Mouse (Mus musculus) neural tube, embryonic 15.5 days (tissue): ENCODE measurements around the gene Herc1. TPM values are rescaled to one million over a fixed set of nuclear protein-coding genes. Genes with fewer than 3 reads are reported as not detected.

Source experiments
- ATAC-seq: fragments of 200-750 bp; cut with Nextera tagmentation; 2 replicates; pipeline ENCODE4 v1.8.0; 2017; ENCODE audit warnings: mild to moderate bottlenecking, moderate TSS enrichment, moderate library complexity; ENCODE audit not compliant: low FRiP score
- H3K27ac ChIP-seq: fragments of 300-500 bp; sonication (generic); replicated peaks from 2 replicates; pipeline ENCODE4 v1.5.1; 2015; ENCODE audit warnings: mild to moderate bottlenecking, inconsistent platforms
- H3K27me3 ChIP-seq: fragments of 300-500 bp; sonication (generic); replicated peaks from 2 replicates; pipeline ENCODE4 v1.6.1; 2015; ENCODE audit warnings: inconsistent platforms
- H3K36me3 ChIP-seq: fragments of 300-500 bp; sonication (generic); 2 replicates; pipeline ENCODE4 v1.6.1; 2015; ENCODE audit warnings: inconsistent platforms
- H3K4me1 ChIP-seq: fragments of 300-500 bp; sonication (generic); 2 replicates; pipeline ENCODE4 v1.6.1; 2015; ENCODE audit warnings: inconsistent platforms
- H3K4me2 ChIP-seq: fragments of 300-500 bp; sonication (generic); 2 replicates; pipeline ENCODE4 v1.6.1; 2015; ENCODE audit warnings: inconsistent platforms, mild to moderate bottlenecking, moderate library complexity
- H3K4me3 ChIP-seq: fragments of 300-500 bp; sonication (generic); replicated peaks from 2 replicates; pipeline ENCODE4 v1.5.1; 2015; ENCODE audit warnings: mild to moderate bottlenecking, inconsistent platforms
- H3K9ac ChIP-seq: fragments of 300-500 bp; sonication (generic); replicated peaks from 2 replicates; pipeline ENCODE4 v1.6.1; 2015; ENCODE audit warnings: mild to moderate bottlenecking, inconsistent platforms
- H3K9me3 ChIP-seq: fragments of 300-500 bp; sonication (generic); replicated peaks from 2 replicates; pipeline ENCODE4 v1.6.1; 2016; ENCODE audit warnings: inconsistent platforms
- WGBS: fragments of 180-500 bp; shearing (Covaris S2); methylation state at CpG from one replicate; pipeline ENCODE4 v1.1.7; 2015; ENCODE audit warnings: mixed read lengths; 5-methylcytosine and 5-hydroxymethylcytosine counted together
- polyA plus RNA-seq: library from polyadenylated mRNA; unstranded; fragments of >200 nt; fragmentation: Nextera tagmentation; extraction: Ambion mirVana; gene quantifications from 2 replicates; pipeline ENCODE4 v1.2.1, GENCODE M21; 2015

Herc1 gene
- polyA plus RNA-seq, 1 experiment from 2014 or later, result 42.0 TPM

DNA sequence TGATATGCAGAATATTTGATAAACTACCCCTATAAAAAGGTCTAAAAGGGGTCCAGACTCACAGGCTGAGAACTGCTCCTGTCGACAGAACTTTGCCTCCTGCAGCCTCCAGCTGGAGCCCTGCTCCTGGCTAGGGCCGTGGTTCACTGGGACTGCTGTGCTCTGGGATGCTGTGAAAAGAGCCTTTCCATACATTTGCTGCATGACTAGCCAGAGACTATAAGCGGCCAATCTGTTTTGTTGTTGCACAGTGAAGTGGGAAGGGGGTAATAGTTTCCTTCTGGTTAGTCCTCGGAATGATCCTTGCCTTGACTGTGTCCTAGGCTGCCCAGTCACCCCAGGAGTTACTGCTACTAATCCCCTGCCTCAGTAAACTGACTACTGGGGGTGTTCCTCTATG lies 155.8 kb downstream of the Herc1 start:
- H3K36me3 ChIP-seq, result peaks cover 77% of the 10 kb centered on the region

DNA sequence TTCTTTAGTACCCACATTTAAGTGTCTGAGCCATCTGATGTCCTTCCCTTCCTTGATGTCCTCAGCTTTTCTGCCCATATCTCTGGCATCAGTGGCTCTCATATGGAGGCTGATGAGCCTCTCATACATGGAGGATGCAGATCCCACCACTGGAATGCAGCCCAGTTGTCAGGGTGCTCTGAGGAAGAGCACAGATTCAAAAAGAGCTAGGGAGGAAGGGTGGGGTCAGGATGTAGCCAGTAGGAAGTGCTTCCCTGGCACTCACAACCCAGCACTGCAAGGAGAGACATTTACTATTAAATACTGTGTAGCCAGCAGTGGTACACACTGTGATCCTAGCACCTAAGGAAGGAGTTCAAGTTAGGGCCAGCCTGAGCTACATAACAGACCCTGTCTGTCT lies 156.2 kb downstream of the Herc1 start:
- peaks cover 12% of the 10 kb centered on the region for H3K4me1 ChIP-seq
- H3K27me3 ChIP-seq, result no peaks in the 10 kb centered on the region
- peaks cover 73% of the 10 kb centered on the region for H3K36me3 ChIP-seq
- no peak overlapping the region for H3K4me3 ChIP-seq
- peak overlapping the region; percentile 14; the same call in 1 of the 2 replicates for H3K27ac ChIP-seq
- H3K9me3 ChIP-seq, result no peaks in the 10 kb centered on the region
- no peak overlapping the region for H3K9ac ChIP-seq
- ATAC-seq, result no peak
- H3K4me2 ChIP-seq, result no peak overlapping the region

More for the DNA sequence above, 155.8 kb downstream of the Herc1 start:
- Histone ChIP-seq H3K9ac (no peak overlapping the region), H3K27ac (peak overlapping the region; percentile 14; the same call in 1 of the 2 replicates), H3K4me2 (no peak overlapping the region), H3K27me3 (no peaks in the 10 kb centered on the region), H3K9me3 (no peaks in the 10 kb centered on the region), H3K4me1 (peaks cover 10% of the 10 kb centered on the region), H3K4me3 (no peak overlapping the region)
- 14% methylated on average over 4 of the region's 4 CpGs for WGBS
- ATAC-seq, result 0 out of 2 replicates have a peak, but pooled peaks have one; percentile 19

DNA sequence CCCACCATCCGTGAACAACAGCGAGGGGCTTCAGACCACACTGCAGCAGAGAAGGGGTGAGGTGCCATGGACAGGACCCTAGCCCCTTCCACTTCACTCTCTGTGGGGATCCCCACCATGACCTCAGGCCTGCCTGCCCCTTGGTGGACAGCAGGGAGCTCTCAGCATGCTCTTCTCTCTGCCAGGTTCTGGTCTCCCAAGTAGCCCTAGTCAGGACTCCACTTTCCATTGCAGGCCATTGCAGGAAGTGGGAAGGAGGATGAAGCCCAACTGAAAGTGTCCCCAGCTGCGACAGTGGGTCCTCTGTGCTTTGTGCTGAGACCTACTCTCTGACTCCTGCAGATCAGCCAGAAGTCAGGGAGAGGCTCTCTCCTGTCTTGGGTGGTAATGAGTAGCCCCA lies 157.4 kb downstream of the Herc1 start:
- Histone ChIP-seq H3K27ac (no peak overlapping the region), H3K27me3 (no peaks in the 10 kb centered on the region), H3K36me3 (peaks cover 61% of the 10 kb centered on the region), H3K4me1 (peaks cover 19% of the 10 kb centered on the region), H3K4me2 (no peak overlapping the region), H3K4me3 (no peak overlapping the region), H3K9ac (no peak overlapping the region), H3K9me3 (no peaks in the 10 kb centered on the region)
- 97% methylated on average over 3 of the region's 3 CpGs for WGBS
- ATAC-seq, result no peak

- ATAC-seq, result no peak
- no peak overlapping the region for H3K4me2 ChIP-seq
- no peaks in the 10 kb centered on the region for H3K27me3 ChIP-seq
- H3K36me3 ChIP-seq, result peaks cover 56% of the 10 kb centered on the region
- H3K4me1 ChIP-seq, result peaks cover 27% of the 10 kb centered on the region
- no peak overlapping the region for H3K4me3 ChIP-seq
- WGBS, result 77% methylated on average over 4 of the region's 4 CpGs
- H3K9me3 ChIP-seq, result no peaks in the 10 kb centered on the region
- 0 out of 2 replicates have a peak overlapping the region, but pooled peaks have one; percentile 3 for H3K9ac ChIP-seq
- no peak overlapping the region for H3K27ac ChIP-seq
These were observed 158.7 kb downstream of the Herc1 start for GRCm38 (mm10) chr9:66508890-66509399.

GRCm38 (mm10) chr9:66510351-66510841 lies 160.1 kb downstream of the Herc1 start:
- Histone ChIP-seq H3K4me1 (peaks cover 31% of the 10 kb centered on the region), H3K9ac (0 out of 2 replicates have a peak overlapping the region, but pooled peaks have one; percentile 24), H3K4me2 (peak overlapping the region; percentile 97), H3K27me3 (no peaks in the 10 kb centered on the region), H3K9me3 (no peaks in the 10 kb centered on the region), H3K36me3 (peaks cover 43% of the 10 kb centered on the region), H3K4me3 (peak overlapping the region; percentile 70; the same call in 1 of the 2 replicates), H3K27ac (peak overlapping the region; percentile 98)
- WGBS, result 55% methylated on average over 7 of the region's 7 CpGs
- ATAC-seq, result no peak

DNA sequence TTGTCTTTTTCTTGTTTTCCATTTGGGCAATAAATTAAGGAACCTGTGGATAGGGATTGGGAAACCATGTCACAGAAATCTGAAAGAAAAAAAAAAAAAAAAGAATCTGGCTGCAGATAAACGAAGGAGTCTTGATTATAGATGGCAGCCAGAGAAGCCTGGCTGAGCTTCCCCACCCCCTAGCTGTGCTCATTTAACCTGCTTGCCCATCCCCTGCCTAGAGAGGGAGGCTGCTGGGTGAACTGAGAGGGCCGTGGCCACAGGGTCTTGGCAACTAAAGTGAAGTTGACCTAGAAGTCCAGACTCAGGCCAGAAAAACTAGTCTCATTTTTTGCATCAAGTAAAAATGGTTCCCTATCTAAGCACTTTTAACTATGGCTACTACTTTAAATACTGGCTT lies 160.7 kb downstream of the Herc1 start:
- Histone ChIP-seq H3K9ac (peak overlapping the region; percentile 56), H3K36me3 (peaks cover 42% of the 10 kb centered on the region), H3K4me2 (peak overlapping the region; percentile 97), H3K4me1 (peaks cover 31% of the 10 kb centered on the region), H3K4me3 (peak overlapping the region; percentile 70), H3K27me3 (no peaks in the 10 kb centered on the region), H3K27ac (peak overlapping the region; percentile 98), H3K9me3 (no peaks in the 10 kb centered on the region)
- no peak for ATAC-seq
- 0% methylated on average over 2 of the region's 2 CpGs for WGBS

DNA sequence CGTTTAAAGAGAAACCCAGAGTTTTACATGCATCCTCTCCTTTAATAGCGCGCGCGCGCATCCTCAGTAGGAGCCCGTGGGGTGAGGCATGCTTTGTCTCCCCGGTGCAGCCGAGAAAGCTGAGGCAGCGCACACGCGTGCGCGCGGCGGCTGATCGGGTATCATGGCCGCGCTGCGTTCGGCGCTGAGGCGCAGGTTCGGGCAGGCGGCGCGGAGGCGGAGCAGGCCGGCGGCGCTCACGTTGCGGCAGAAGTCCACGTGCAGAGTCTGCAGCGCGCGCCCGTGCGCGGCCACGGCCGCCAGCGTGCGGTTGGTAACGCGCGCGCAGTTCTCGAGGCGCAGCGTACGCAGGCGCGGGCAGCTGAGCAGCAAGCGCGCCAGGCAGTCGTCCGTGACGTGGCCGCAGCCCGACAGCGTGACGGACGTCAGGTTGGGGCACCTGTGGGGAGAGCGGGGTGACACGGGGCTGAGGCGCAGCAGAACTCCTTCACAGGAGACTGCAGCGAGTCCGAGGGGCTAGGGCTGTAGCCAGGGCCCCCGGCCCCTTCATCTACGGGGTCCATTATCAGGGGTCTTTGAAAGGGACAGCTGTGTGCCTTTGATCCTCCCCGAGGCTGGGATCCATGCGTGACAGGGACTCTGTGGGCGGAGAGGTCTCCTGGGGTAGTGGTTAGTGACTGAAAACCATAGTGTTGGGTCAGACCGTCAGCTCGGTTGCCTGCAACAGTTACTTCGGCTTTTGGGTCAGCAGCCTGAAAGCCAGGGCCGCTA lies 161.5 kb downstream of the Herc1 start:
- Histone ChIP-seq H3K4me1 (peaks cover 31% of the 10 kb centered on the region), H3K36me3 (peaks cover 44% of the 10 kb centered on the region), H3K9me3 (no peaks in the 10 kb centered on the region), H3K27ac (peak overlapping the region; percentile 98), H3K9ac (peak overlapping the region; percentile 93), H3K4me2 (peak overlapping the region; percentile 97), H3K27me3 (no peaks in the 10 kb centered on the region), H3K4me3 (peak overlapping the region; percentile 70)
- WGBS, result under 1% methylated on average over 77 of the region's 78 CpGs
- peak; percentile 92 for ATAC-seq

- peak overlapping the region; percentile 93 for H3K9ac ChIP-seq
- H3K4me2 ChIP-seq, result peak overlapping the region; percentile 97
- peak; percentile 90 for ATAC-seq
- peak overlapping the region; percentile 98 for H3K27ac ChIP-seq
- no peaks in the 10 kb centered on the region for H3K27me3 ChIP-seq
- peaks cover 45% of the 10 kb centered on the region for H3K36me3 ChIP-seq
- H3K9me3 ChIP-seq, result no peaks in the 10 kb centered on the region
- H3K4me3 ChIP-seq, result peak overlapping the region; percentile 70
- WGBS, result under 1% methylated on average over 8 of the region's 8 CpGs
- peaks cover 31% of the 10 kb centered on the region for H3K4me1 ChIP-seq
These were observed 162.1 kb downstream of the Herc1 start for GRCm38 (mm10) chr9:66512351-66512671.

DNA sequence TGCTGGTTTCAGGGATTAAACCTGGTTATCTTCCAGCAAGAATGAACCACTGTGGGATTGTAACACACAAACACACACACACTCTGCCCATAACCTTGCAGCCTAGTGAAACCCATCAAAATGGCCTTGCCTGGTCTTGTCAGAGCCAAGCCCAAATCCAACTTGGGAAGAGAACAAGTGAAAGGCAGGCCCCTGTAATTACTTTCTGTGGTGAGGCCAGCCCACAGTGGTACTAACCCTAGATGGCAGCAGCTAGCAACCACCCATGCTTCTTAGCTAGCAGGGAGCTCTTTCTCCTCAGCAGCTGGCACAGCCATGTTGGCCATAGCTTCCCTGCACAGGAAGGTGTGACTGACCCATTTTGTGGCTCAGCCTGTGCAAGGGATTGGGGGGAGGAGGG lies 162.9 kb downstream of the Herc1 start:
- H3K9ac ChIP-seq, result no peak overlapping the region
- peak overlapping the region; percentile 98 for H3K27ac ChIP-seq
- H3K4me3 ChIP-seq, result no peak overlapping the region
- no peaks in the 10 kb centered on the region for H3K9me3 ChIP-seq
- no peaks in the 10 kb centered on the region for H3K27me3 ChIP-seq
- H3K4me1 ChIP-seq, result peaks cover 31% of the 10 kb centered on the region
- peaks cover 45% of the 10 kb centered on the region for H3K36me3 ChIP-seq
- peak overlapping the region; percentile 97; the same call in 1 of the 2 replicates for H3K4me2 ChIP-seq
- ATAC-seq, result no peak

DNA sequence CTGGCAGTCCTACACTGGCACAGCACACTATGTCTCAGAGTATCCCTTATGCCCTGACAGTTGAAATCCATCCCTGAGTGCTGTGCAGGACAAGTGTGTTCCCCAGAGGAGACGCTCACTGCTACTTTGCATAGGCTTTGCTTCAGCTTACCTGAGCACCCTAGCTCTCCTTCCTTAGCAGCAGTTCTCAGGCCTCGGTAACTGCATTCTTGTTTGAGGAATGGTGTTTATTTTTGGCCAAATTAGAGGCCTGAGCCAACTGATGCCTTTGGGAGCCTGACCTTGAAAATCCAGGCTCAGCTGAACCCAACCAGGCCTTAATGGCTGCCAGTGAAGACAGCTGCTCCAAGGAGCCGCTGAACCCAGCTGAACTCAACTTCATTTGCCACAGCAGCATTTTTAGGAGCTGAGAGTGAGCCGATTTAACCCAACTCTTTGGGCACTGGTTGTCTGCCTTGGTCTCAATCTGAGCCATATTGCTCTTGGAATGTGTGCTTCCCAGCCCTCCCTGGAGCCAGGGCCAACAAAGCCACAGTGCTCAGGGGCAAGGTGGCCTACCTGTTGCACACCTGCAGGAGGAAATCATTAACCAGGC lies 163.5 kb downstream of the Herc1 start:
- Histone ChIP-seq H3K27me3 (no peaks in the 10 kb centered on the region), H3K4me3 (no peak overlapping the region), H3K9ac (no peak overlapping the region), H3K9me3 (no peaks in the 10 kb centered on the region), H3K27ac (peak overlapping the region; percentile 98; the same call in 1 of the 2 replicates), H3K4me1 (peaks cover 31% of the 10 kb centered on the region), H3K4me2 (no peak overlapping the region), H3K36me3 (peaks cover 44% of the 10 kb centered on the region)
- no peak for ATAC-seq
- 91% methylated on average over 4 of the region's 4 CpGs for WGBS

DNA sequence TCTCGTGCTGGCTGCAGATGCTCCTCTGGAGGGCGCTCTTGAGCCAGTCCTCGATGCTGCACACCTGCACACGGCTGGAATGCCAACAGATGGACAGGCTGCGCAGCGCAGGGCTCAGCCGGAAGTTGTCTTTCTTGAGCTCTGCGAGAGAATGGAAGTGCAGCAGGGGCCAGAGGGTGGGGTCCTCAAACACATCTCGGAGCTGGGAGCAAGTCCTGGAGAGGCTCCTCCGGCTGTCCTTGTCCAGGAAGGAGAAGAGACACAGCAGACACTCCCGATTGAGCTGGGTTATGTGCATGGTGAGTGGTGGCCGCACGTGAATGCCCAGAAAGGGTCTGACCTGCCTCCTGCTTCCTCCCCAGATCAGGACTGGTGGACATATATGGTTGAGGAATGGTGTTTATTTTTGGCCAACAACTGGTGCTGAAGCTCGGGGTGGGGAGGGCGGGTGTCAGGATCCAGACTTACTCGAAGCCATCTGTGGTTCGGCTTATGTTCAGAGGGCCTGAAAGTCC lies 164.1 kb downstream of the Herc1 start, which contains the start of gene Fbxl22:
Gene Fbxl22, minus strand, starts transcription at position 338 of the 515 bp plus-strand sequence.
- WGBS, result 75% methylated on average over 17 of the region's 17 CpGs
- Histone ChIP-seq H3K27ac (peak within 1 kb of the TSS; percentile 98; the same call in 1 of the 2 replicates), H3K9me3 (no peaks in the 10 kb centered on the region), H3K27me3 (no peaks in the 10 kb centered on the region), H3K9ac (no peak within 1 kb of the TSS), H3K4me1 (peaks cover 31% of the 10 kb centered on the region), H3K36me3 (peaks cover 43% of the 10 kb centered on the region), H3K4me3 (no peak within 1 kb of the TSS), H3K4me2 (no peak within 1 kb of the TSS)
- no peak for ATAC-seq
